Mouse (Mus musculus) intestine, postnatal 0 days (tissue): Measurements from ENCODE around the gene Cacna1c. TPM values are rescaled to one million over a fixed set of nuclear protein-coding genes. Genes with fewer than 3 reads are reported as not detected.

Experiments used
- ATAC-seq: fragments of 200-750 bp; cut with Nextera tagmentation; 2 replicates; pipeline ENCODE4 v1.8.0; 2017; ENCODE audit warnings: mild to moderate bottlenecking, moderate TSS enrichment, moderate library complexity
- H3K27ac ChIP-seq: fragments of 300-500 bp; sonication (generic); 2 replicates; pipeline ENCODE4 v1.5.1; 2014; ENCODE audit warnings: mild to moderate bottlenecking, low read depth, low read length, moderate library complexity
- H3K27me3 ChIP-seq: fragments of 300-500 bp; sonication (generic); replicated peaks from 2 replicates; pipeline ENCODE4 v1.6.1; 2014; ENCODE audit warnings: low read length, mixed read lengths; ENCODE audit not compliant: control insufficient read depth, insufficient read depth
- H3K36me3 ChIP-seq: fragments of 300-500 bp; sonication (generic); 2 replicates; pipeline ENCODE4 v1.6.1; 2014; ENCODE audit warnings: mild to moderate bottlenecking, moderate library complexity; ENCODE audit not compliant: control insufficient read depth, insufficient read depth
- H3K4me1 ChIP-seq: fragments of 300-500 bp; sonication (generic); replicated peaks from 2 replicates; pipeline ENCODE4 v1.6.1; 2014; ENCODE audit warnings: antibody characterized with exemption, low read length, mixed read lengths; ENCODE audit not compliant: control insufficient read depth, insufficient read depth
- H3K4me2 ChIP-seq: fragments of 300-500 bp; sonication (generic); replicated peaks from 2 replicates; pipeline ENCODE4 v1.6.1; 2014; ENCODE audit warnings: low read depth, mild to moderate bottlenecking, moderate library complexity
- H3K4me3 ChIP-seq: fragments of 300-500 bp; sonication (generic); 2 replicates; pipeline ENCODE4 v1.5.1; 2014; ENCODE audit warnings: low read depth, low read length
- H3K9ac ChIP-seq: fragments of 300-500 bp; sonication (generic); 2 replicates; pipeline ENCODE4 v1.6.1; 2014; ENCODE audit warnings: mild to moderate bottlenecking, low read depth, low read length
- H3K9me3 ChIP-seq: fragments of 300-500 bp; sonication (generic); 2 replicates; pipeline ENCODE4 v1.6.1; 2016; ENCODE audit warnings: mixed run types; ENCODE audit not compliant: control insufficient read depth
- CTCF ChIP-seq: sonication (generic); IDR thresholded peaks from 2 replicates; pipeline ENCODE4 v1.5.1; 2016; ENCODE audit warnings: low read depth, mild to moderate bottlenecking, control low read depth, antibody characterized with exemption, moderate library complexity
- WGBS: fragments of 180-500 bp; shearing (Covaris S2); extraction: QIAGEN DNeasy Blood & Tissue Kit; methylation state at CpG from one replicate; pipeline ENCODE4 v1.1.7; 2014; 5-methylcytosine and 5-hydroxymethylcytosine counted together
- polyA plus RNA-seq: library from polyadenylated mRNA; unstranded; fragments of >200 nt; fragmentation: Nextera tagmentation; extraction: Ambion mirVana; gene quantifications from 2 replicates; pipeline ENCODE4 v1.2.1, GENCODE M21; 2015

The Cacna1c gene
- polyA plus RNA-seq, 1 experiment from 2014 or later, result 1.2 TPM

DNA sequence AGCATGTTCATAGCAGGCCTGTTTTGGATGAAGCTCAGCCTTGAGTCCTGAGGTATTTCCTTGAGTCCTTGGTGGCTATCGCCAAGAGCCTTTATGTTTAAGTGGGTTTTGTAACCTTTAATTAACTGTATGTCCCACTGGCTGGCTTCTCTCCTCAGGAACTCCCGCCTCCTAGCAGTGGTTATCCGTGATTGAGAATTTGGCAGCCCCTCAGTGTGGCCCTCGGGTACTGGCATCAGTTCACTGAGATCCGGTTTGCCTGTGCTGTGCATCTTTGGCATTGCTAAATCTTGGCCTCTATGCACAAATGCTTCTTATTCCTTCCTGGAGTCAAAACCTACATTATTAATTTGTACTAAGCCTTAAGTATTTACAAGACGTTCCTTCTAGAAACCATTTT is 587.3 kb downstream of the Cacna1c start:
- H3K4me2 ChIP-seq, result no peak overlapping the region
- no peak for ATAC-seq
- no peak for TF ChIP-seq CTCF
- H3K9ac ChIP-seq, result no peak overlapping the region
- H3K36me3 ChIP-seq, result no peaks in the 10 kb centered on the region
- H3K27me3 ChIP-seq, result no peaks in the 10 kb centered on the region
- no peak overlapping the region for H3K27ac ChIP-seq
- H3K4me3 ChIP-seq, result no peak overlapping the region
- no peaks in the 10 kb centered on the region for H3K9me3 ChIP-seq
- 90% methylated on average over 6 of the region's 6 CpGs for WGBS
- H3K4me1 ChIP-seq, result no peaks in the 10 kb centered on the region

DNA sequence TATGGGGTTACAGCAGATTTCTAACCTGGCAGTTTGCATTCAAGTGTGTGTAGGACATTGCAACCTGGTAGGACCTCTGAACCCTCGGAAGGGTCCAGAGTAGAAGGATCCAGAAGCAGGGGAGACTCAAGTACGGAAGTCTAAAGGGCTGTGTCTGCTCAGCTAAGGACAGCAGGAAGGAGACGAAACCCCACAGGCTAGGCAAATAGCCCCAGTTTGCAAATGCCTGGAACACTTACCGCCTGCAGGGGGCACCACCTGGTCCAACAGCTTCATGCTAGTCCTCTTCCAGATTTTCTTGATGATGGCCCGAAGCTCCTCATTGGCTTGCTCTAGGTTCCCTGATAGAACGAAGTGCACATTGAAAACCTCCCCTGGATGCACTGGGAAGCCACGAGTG is 590.2 kb downstream of the Cacna1c start:
- Histone ChIP-seq H3K4me3 (no peak overlapping the region), H3K4me2 (no peak overlapping the region), H3K27me3 (no peaks in the 10 kb centered on the region), H3K4me1 (no peaks in the 10 kb centered on the region), H3K27ac (no peak overlapping the region), H3K36me3 (no peaks in the 10 kb centered on the region), H3K9me3 (no peaks in the 10 kb centered on the region), H3K9ac (no peak overlapping the region)
- no peak for ATAC-seq
- WGBS, result 61% methylated on average over 7 of the region's 7 CpGs
- peak; percentile 51 for TF ChIP-seq CTCF

DNA sequence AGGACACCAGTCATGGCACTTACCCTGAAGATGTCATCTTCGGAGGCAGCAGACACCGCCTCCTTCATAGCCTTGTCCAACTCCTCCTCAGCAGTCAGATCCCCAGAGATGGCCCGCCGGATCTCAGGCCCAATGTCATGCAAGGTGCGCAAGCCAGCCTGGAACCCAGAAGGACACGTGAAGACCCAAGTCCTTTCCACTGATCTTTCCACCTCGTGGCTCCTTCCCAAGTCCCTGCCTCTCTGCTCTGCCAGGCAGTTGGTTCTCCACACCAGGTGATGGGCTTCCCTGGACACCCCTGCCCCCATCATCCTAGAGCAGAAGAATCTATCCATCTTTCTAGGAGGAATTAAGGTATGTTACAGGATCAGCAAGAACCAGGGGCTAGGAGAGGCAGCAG is 592.4 kb downstream of the Cacna1c start:
- H3K27me3 ChIP-seq, result no peaks in the 10 kb centered on the region
- H3K9me3 ChIP-seq, result no peaks in the 10 kb centered on the region
- no peak for TF ChIP-seq CTCF
- H3K4me3 ChIP-seq, result no peak overlapping the region
- H3K36me3 ChIP-seq, result no peaks in the 10 kb centered on the region
- no peak overlapping the region for H3K27ac ChIP-seq
- H3K9ac ChIP-seq, result no peak overlapping the region
- no peak for ATAC-seq
- H3K4me2 ChIP-seq, result no peak overlapping the region
- WGBS, result 91% methylated on average over 7 of the region's 7 CpGs
- no peaks in the 10 kb centered on the region for H3K4me1 ChIP-seq

DNA sequence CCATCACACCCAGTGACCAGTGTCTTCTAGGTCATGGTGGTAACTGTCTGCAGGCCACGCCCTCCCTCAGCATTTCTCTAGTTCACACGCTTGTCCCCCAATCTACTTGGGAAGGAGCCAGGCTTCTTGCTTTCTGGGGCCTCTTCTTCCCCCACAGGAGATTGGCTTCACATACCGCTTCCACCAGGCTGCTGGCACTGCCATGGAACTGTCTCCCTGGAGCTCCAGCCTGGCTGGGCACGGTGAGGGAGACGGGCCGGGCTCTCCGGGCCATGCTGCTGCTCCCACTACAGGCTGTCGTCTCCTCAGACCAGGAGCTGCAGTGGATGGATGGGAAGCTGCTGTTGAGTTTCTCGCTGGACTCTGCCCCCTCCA is 600.5 kb downstream of the Cacna1c start:
- H3K4me1 ChIP-seq, result no peaks in the 10 kb centered on the region
- WGBS, result 58% methylated on average over 9 of the region's 9 CpGs
- H3K36me3 ChIP-seq, result no peaks in the 10 kb centered on the region
- H3K4me2 ChIP-seq, result no peak overlapping the region
- 0 out of 2 replicates have a peak, but pooled peaks cover 3% of the 10 kb centered on the region for H3K27me3 ChIP-seq
- no peak for ATAC-seq
- H3K9me3 ChIP-seq, result no peaks in the 10 kb centered on the region
- TF ChIP-seq CTCF, result no peak
- H3K27ac ChIP-seq, result no peak overlapping the region
- H3K9ac ChIP-seq, result no peak overlapping the region
- H3K4me3 ChIP-seq, result no peak overlapping the region

DNA sequence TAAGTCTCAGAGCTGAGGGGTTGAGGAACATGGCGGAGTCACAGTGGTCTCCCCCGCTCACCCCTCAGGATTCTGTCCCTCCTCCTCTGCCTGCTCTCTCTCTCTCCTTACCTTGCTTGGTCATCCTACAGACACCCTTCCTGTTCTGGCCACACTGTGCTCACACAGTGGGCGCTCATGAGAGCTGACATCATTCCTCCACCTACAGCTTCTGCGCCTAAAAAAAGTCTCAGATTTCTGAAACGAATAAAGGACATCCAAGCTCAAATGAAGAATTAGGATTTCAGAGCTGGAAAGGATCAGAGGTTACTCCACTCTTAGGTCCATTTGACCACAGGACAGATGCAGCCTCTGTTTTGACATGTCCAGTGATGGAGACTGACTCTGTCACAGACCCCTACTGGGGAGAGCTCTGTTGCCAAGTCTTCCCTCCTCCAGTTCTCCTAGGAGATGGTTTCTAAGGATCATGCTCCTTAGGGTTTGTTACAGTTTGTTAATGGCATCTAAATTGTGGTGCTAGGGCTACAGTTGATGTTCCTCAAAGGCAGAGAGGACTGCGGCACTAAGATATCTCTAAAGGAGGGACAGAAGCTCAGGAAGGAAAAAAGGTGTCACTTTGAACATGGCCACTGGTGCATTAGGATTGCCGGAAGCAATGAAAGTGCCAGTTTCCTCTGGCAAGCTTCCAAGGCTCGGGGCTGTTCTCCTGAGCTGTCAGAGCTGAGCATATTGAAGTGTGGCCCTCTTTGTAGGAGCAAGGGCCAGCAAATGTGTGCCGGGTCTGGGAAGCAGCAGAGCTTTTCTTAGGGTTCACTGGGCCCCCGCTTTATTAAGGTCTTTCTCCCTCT is 601.2 kb downstream of the Cacna1c start:
- TF ChIP-seq CTCF, result no peak
- Histone ChIP-seq H3K36me3 (no peaks in the 10 kb centered on the region), H3K4me2 (no peak overlapping the region), H3K9ac (no peak overlapping the region), H3K4me3 (no peak overlapping the region), H3K27ac (no peak overlapping the region), H3K9me3 (no peaks in the 10 kb centered on the region), H3K27me3 (0 out of 2 replicates have a peak, but pooled peaks cover 3% of the 10 kb centered on the region), H3K4me1 (no peaks in the 10 kb centered on the region)
- WGBS, result 75% methylated on average over 10 of the region's 10 CpGs
- ATAC-seq, result no peak

DNA sequence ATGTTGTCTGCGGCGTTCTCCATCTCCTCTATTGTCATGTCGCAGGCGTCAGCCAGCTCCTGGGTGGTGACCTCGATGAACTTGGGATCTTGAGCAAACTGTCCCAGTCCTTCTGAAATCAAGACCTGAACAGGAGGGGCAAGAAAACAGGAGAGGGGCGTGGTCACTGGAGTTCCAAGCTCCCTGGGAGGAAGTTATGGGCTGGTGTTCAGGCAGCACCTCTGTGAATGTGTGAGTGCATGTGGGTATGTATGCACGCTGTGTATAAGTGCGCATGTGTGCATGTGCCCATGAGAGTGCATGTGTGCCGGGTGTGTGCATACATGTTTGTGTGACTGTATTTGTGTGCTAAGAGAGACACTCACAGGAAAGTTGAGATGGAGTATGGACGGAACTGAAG is 602.1 kb downstream of the Cacna1c start:
- ATAC-seq, result peak; percentile 28
- WGBS, result 38% methylated on average over 10 of the region's 10 CpGs
- no peak overlapping the region for H3K9ac ChIP-seq

More for the DNA sequence above, 602.1 kb downstream of the Cacna1c start:
- no peak for TF ChIP-seq CTCF
- Histone ChIP-seq H3K4me3 (peak overlapping the region; percentile 46), H3K27me3 (0 out of 2 replicates have a peak, but pooled peaks cover 3% of the 10 kb centered on the region), H3K27ac (no peak overlapping the region), H3K36me3 (no peaks in the 10 kb centered on the region), H3K4me2 (peak overlapping the region; percentile 88), H3K9me3 (no peaks in the 10 kb centered on the region), H3K4me1 (no peaks in the 10 kb centered on the region)
